Mouse (Mus musculus) hindbrain, embryonic 16.5 days (tissue): ENCODE measurements around the gene Camta1. TPM values are rescaled to one million over a fixed set of nuclear protein-coding genes. Genes with fewer than 3 reads are reported as not detected.

Source experiments
- ATAC-seq: fragments of 200-750 bp; cut with Nextera tagmentation; 2 replicates; pipeline ENCODE4 v1.8.0; 2017; ENCODE audit warnings: moderate TSS enrichment, moderate library complexity
- H3K27ac ChIP-seq: fragments of 300-500 bp; sonication (generic); 2 replicates; pipeline ENCODE4 v1.5.1; 2014; ENCODE audit warnings: low read depth, mild to moderate bottlenecking, control low read depth, low read length, moderate library complexity
- H3K27me3 ChIP-seq: fragments of 300-500 bp; sonication (generic); replicated peaks from 2 replicates; pipeline ENCODE4 v1.6.1; 2014; ENCODE audit warnings: low read length; ENCODE audit not compliant: control insufficient read depth, insufficient read depth
- H3K36me3 ChIP-seq: fragments of 300-500 bp; sonication (generic); 2 replicates; pipeline ENCODE4 v1.6.1; 2014; ENCODE audit warnings: mild to moderate bottlenecking, low read length, moderate library complexity, mixed read lengths; ENCODE audit not compliant: control insufficient read depth, insufficient read depth
- H3K4me1 ChIP-seq: fragments of 300-500 bp; sonication (generic); 2 replicates; pipeline ENCODE4 v1.6.1; 2014; ENCODE audit warnings: low read depth, low read length; ENCODE audit not compliant: control insufficient read depth, insufficient read depth
- H3K4me2 ChIP-seq: fragments of 300-500 bp; sonication (generic); 2 replicates; pipeline ENCODE4 v1.6.1; 2014; ENCODE audit warnings: mild to moderate bottlenecking, low read length, control low read depth, moderate library complexity
- H3K4me3 ChIP-seq: fragments of 300-500 bp; sonication (generic); 2 replicates; pipeline ENCODE4 v1.5.1; 2014; ENCODE audit warnings: mild to moderate bottlenecking, low read length, control low read depth, moderate library complexity
- H3K9ac ChIP-seq: fragments of 300-500 bp; sonication (generic); 2 replicates; pipeline ENCODE4 v1.6.1; 2014; ENCODE audit warnings: low read depth, mild to moderate bottlenecking, control low read depth, low read length, moderate library complexity
- H3K9me3 ChIP-seq: fragments of 300-500 bp; sonication (generic); 2 replicates; pipeline ENCODE4 v1.6.1; 2014; ENCODE audit warnings: mild to moderate bottlenecking, low read length, moderate library complexity; ENCODE audit not compliant: control insufficient read depth
- WGBS: fragments of 180-500 bp; shearing (Covaris S2); extraction: QIAGEN DNeasy Blood & Tissue Kit; methylation state at CpG from one replicate; pipeline ENCODE4 v1.1.7; 2014; 5-methylcytosine and 5-hydroxymethylcytosine counted together
- polyA plus RNA-seq: library from polyadenylated mRNA; unstranded; fragments of >200 nt; fragmentation: Nextera tagmentation; extraction: Ambion mirVana; gene quantifications from 2 replicates; pipeline ENCODE4 v1.2.1, GENCODE M21; 2015

Gene Camta1
- polyA plus RNA-seq, 1 experiment from 2014 or later: 153 TPM

DNA sequence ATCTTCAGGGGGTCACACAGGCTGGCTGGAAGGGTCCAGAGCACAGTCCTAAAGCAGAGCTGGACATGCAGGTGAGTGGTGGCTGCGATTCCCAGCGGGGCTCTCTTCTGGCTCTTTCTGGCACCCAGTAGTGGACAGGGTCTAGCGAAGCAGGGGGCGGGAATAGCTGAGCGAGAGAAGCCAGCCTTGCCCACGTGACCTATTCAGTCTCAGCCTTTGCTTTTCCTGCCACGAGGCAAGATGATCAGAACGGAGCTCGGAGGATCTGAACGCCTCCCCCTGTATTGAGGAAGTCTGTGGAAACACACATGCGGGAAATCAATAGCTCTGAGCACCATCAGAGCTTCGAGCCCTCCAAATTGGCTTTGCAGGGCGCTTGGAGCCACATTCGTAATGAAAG lies 14.7 kb upstream of the Camta1 start:
- H3K36me3 ChIP-seq: no peaks in the 10 kb centered on the region
- H3K27me3 ChIP-seq: no peaks in the 10 kb centered on the region
- H3K4me1 ChIP-seq: peaks cover 8% of the 10 kb centered on the region; the same call in 1 of the 2 replicates
- H3K9me3 ChIP-seq: no peaks in the 10 kb centered on the region
- H3K4me2 ChIP-seq: peak overlapping the region; percentile 46
- peak overlapping the region; percentile 13; the same call in 1 of the 2 replicates for H3K9ac ChIP-seq
- WGBS: 46% methylated on average over 14 of the region's 14 CpGs
- ATAC-seq: peak; percentile 56
- 0 out of 2 replicates have a peak overlapping the region, but pooled peaks have one; percentile 2 for H3K4me3 ChIP-seq
- no peak overlapping the region for H3K27ac ChIP-seq

DNA sequence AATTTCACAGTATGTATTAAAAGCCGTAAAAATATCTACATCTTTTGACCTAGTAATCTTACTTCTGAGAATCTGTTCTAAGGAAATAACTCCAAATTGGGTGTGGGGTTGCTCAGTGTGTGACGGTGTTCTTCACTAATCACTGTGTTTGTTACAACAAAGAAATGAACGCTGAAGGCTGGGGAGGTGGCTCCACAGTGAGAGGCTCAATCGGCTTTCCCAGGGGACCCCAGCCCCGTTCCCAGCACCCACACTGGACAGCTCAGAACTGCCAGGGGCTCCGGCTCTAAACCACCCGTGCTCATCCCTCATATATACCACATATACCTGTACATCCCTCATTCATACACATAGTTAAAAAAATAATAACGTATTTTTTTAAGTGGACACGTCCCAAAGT lies 1.8 kb upstream of the Camta1 start:
- H3K9ac ChIP-seq: no peak overlapping the region
- no peak for ATAC-seq
- peak overlapping the region; percentile 92 for H3K4me2 ChIP-seq
- H3K36me3 ChIP-seq: no peaks in the 10 kb centered on the region
- 59% methylated on average over 9 of the region's 9 CpGs for WGBS
- H3K27ac ChIP-seq: no peak overlapping the region
- no peaks in the 10 kb centered on the region for H3K9me3 ChIP-seq
- H3K4me1 ChIP-seq: peaks cover 20% of the 10 kb centered on the region
- H3K4me3 ChIP-seq: peak overlapping the region; percentile 71; the same call in 1 of the 2 replicates
- no peaks in the 10 kb centered on the region for H3K27me3 ChIP-seq

DNA sequence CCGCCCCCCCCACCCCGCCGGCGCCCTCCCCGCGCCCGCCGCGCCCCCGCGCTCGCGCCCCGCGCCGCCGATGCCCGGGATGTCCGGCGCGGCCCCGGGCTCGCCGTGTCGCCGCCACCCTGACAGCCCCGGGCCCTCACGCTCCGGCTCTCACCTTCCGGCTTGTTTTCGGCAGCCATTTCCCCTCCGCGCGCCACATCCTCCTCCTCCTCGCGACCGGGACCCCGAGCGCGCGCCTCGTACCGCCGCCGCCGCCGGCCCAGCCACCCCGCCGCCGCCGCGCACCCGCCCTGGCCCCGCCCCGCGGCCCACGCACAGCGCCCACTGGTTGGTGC lies 238 bp downstream of the Camta1 start:
- H3K27me3 ChIP-seq: no peaks in the 10 kb centered on the region
- H3K27ac ChIP-seq: peak overlapping the region; percentile 89
- peak overlapping the region; percentile 94 for H3K4me2 ChIP-seq
- peaks cover 20% of the 10 kb centered on the region for H3K4me1 ChIP-seq
- peak overlapping the region; percentile 91 for H3K9ac ChIP-seq
- no peak for ATAC-seq
- 0% methylated on average over 31 of the region's 58 CpGs for WGBS
- H3K36me3 ChIP-seq: no peaks in the 10 kb centered on the region
- no peaks in the 10 kb centered on the region for H3K9me3 ChIP-seq
- H3K4me3 ChIP-seq: peak overlapping the region; percentile 85

DNA sequence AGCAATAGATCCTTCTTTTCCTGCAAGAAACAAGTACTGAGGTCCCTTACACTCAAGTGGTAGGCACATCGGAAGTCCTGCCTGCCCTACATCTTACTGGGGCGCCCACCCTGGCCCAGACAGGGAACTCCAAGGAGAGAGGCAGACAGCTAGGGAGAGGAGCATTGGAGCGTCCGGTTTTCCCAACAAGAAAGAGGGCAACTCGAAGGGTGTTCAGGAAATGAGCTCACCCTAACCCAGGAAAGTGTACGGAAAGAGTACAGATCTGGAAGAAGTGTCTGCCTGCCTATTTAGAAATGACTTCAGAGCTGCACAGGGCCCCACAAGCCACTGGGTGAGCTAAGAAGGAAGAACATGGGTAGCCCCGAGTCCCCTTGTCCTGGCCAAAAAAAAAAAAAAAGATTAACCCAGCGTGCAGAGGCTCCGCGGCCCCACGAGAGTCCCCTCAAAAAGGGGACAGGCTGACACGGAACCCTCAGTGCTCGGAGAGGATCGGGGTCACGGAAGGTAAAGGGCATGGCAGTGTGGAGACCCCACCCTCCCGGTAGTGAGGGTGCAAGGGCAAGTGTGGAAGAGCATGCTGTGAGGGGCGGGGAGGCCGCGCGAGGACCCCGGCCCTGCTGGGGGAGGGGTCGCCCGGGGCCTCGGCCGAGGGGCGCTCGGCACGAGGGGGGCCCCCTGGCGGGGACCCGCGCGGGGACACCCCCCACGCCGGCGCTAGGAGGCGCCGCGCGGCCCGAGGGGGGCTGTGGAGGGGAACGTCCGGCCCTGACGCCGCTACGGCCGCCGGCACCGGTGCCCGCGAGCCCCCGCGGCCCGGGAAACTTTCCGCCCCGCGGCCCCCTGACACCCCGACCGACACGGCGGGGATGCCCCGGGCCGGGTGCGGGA lies 990 bp downstream of the Camta1 start:
- ATAC-seq: no peak
- WGBS: 2% methylated on average over 31 of the region's 63 CpGs
- peak overlapping the region; percentile 89 for H3K27ac ChIP-seq
- peaks cover 20% of the 10 kb centered on the region for H3K4me1 ChIP-seq
- H3K36me3 ChIP-seq: no peaks in the 10 kb centered on the region
- H3K27me3 ChIP-seq: no peaks in the 10 kb centered on the region
- H3K4me2 ChIP-seq: peak overlapping the region; percentile 94
- H3K9ac ChIP-seq: peak overlapping the region; percentile 91
- H3K9me3 ChIP-seq: no peaks in the 10 kb centered on the region
- peak overlapping the region; percentile 85 for H3K4me3 ChIP-seq

DNA sequence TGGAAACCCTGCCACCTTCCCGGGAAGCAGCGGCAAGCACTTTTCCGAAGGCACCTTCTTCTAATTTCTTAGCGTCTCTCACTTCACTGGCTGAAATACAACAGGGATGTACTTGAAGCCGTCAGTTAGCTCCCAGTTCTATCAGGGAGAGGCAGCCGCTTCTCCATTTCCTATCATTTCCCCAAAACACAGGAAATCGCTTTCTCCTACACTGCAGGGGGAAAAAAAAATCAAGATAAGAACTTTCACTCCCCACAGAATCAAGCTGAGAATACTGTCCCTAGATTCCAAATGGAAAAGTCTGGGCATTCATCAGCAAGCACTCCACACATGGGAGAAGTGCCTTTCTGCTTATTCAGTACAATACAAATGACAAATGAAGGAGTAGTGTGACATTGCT lies 2.4 kb downstream of the Camta1 start:
- ATAC-seq: no peak
- Histone ChIP-seq H3K27me3 (no peaks in the 10 kb centered on the region), H3K36me3 (no peaks in the 10 kb centered on the region), H3K9ac (no peak overlapping the region), H3K9me3 (no peaks in the 10 kb centered on the region), H3K4me1 (peaks cover 20% of the 10 kb centered on the region), H3K4me2 (no peak overlapping the region), H3K4me3 (no peak overlapping the region), H3K27ac (no peak overlapping the region)
- 87% methylated on average over 7 of the region's 7 CpGs for WGBS

DNA sequence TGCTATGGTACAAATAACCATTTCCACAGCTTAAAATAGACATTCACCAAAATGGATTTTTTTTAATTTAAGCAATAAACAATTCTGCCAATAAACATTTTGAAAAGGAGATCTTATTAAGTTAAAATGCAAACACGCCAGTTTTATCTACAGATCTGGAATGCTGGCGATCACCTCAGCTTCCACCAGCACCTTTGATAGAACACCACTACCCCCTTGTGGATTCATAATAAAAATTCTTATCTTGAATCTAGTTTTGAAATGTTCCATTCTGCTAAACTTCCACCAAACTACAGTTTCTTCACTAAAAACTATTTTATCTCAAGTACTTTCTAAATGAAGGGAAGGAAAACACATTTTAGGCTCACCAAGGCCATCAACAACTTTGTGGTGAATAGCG lies 7.7 kb downstream of the Camta1 start:
- Histone ChIP-seq H3K9me3 (no peaks in the 10 kb centered on the region), H3K4me1 (peaks cover under 1% of the 10 kb centered on the region), H3K27ac (no peak overlapping the region), H3K9ac (no peak overlapping the region), H3K4me3 (no peak overlapping the region), H3K36me3 (no peaks in the 10 kb centered on the region), H3K27me3 (no peaks in the 10 kb centered on the region), H3K4me2 (no peak overlapping the region)
- no peak for ATAC-seq
- 62% methylated on average over 3 of the region's 3 CpGs for WGBS

DNA sequence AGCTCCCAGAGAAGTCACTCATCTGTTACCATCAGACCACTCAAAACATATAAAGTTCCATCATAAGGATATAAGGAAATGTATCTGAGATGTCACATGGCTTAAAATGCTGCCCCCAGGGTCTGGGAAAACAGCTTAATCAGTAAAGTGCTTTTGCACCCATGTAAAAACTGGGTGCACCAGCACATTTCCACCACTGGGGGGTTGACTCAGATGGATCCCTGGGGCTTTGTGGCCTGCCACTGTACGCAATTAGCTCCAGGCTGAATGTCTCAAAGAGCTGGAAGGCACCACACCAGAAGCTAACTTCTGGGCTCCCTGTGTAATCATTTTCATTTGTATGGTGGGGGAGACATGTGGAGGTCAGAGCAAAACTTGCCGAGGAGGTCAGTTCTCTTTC lies 10.5 kb downstream of the Camta1 start:
- Histone ChIP-seq H3K4me1 (no peaks in the 10 kb centered on the region; the same call in 1 of the 2 replicates), H3K27me3 (no peaks in the 10 kb centered on the region), H3K4me2 (no peak overlapping the region), H3K9ac (no peak overlapping the region), H3K36me3 (no peaks in the 10 kb centered on the region), H3K27ac (no peak overlapping the region), H3K4me3 (no peak overlapping the region), H3K9me3 (no peaks in the 10 kb centered on the region)
- 58% methylated on average over 2 of the region's 2 CpGs for WGBS
- ATAC-seq: no peak

DNA sequence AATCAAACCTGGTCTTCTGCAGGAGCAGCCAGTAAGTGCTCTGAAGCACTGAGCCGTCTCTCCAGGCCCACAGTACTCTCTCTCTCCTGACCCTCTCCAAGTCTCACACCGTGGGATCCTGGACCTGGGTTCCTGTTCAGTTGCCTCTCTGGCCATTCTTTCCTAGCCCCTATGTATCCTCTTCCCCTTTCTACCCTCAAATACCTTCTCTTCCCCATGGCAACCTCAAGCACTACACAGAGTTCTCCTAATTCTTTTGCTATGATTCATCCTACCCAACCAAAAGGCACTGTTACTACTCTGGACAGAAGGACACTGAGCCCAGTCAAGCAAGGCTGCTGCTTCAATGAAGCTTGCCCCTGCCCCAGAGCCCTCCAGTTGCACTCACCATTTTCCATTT lies 19.1 kb downstream of the Camta1 start:
- no peaks in the 10 kb centered on the region for H3K27me3 ChIP-seq
- no peaks in the 10 kb centered on the region for H3K36me3 ChIP-seq
- no peak overlapping the region for H3K4me3 ChIP-seq
- no peak overlapping the region for H3K9ac ChIP-seq
- no peak overlapping the region for H3K27ac ChIP-seq
- ATAC-seq: no peak
- 0 out of 2 replicates have a peak, but pooled peaks cover 2% of the 10 kb centered on the region for H3K4me1 ChIP-seq
- no peak overlapping the region for H3K4me2 ChIP-seq
- no peaks in the 10 kb centered on the region for H3K9me3 ChIP-seq
- WGBS: 15% methylated on average over 2 of the region's 2 CpGs

DNA sequence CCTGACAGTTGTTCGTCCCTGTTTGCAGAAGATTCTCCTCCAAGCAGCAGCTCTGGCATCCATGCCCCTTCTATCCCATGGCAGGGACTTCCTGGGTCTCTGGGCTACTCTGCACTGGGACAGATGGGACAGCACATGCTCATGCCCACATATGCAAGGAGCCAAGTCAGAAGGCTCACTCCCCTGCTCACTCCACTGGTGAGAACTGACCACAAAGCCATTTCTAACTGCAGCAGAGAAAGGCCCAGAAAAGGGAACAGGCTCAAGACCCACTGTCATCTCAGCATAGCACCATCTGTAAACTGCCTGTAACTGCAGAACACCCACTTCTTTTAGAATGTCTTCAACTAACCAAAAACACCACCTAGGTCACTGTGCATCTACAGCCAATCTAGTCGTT lies 23.2 kb downstream of the Camta1 start:
- Histone ChIP-seq H3K4me1 (0 out of 2 replicates have a peak, but pooled peaks cover 2% of the 10 kb centered on the region), H3K9me3 (no peaks in the 10 kb centered on the region), H3K36me3 (no peaks in the 10 kb centered on the region), H3K9ac (no peak overlapping the region), H3K27me3 (no peaks in the 10 kb centered on the region), H3K27ac (no peak overlapping the region), H3K4me3 (no peak overlapping the region), H3K4me2 (no peak overlapping the region)
- WGBS: 85% methylated on average over 2 of the region's 2 CpGs
- ATAC-seq: no peak
